Mouse (Mus musculus): ENCODE measurements around the gene Grhl1.
"Not testable (repeated sequence)": the region's sequence is repeated elsewhere in the genome, so short reads cannot be mapped to it uniquely, and the experiment has no call there.

Grhl1 gene

DNA sequence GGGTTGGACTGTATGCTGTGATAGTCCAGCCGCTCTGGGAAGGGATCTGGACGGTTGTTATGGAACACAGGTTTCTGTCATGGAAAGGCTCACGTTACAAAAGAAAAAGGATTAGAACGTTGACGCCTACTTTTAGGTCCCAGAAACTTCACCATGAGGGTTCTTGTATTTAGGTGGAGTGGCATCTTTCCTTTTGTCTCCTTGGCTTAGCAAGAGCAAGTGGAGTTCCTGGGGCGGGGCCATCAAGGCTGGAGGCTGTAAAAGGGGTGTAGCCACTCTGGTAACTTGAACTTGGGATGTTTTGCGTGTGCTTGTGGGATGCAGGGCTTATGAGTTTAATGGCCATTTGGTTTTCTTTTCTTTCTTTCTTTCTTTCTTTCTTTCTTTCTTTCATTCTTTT is 18.3 kb downstream of the Grhl1 start:
- in situ Hi-C loops (cut with MboI; ENCODE audit: low sequenced_read_pairs): no loop called here

DNA sequence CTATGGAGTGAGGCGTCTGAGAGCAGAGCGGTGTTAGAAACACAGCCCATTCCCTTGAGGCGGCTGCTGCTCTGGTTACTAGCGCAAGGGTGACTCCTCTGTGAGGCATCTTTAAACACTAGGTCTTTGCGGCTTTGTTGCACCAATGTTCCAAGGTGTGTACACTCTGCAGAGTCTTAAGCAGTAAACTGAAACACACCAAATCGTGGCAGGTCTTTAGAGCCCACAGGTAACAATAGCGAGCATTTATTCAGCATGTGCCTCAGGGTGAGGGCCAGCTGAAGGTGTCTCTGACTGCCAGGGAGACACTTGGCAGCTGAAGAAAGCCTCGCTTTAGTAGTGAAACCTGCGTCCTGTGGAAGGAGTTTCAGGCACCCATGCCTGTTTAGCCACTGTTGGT is 20.0 kb downstream of the Grhl1 start:
- in situ Hi-C loops (cut with MboI; ENCODE audit: low sequenced_read_pairs): no loop called here

DNA sequence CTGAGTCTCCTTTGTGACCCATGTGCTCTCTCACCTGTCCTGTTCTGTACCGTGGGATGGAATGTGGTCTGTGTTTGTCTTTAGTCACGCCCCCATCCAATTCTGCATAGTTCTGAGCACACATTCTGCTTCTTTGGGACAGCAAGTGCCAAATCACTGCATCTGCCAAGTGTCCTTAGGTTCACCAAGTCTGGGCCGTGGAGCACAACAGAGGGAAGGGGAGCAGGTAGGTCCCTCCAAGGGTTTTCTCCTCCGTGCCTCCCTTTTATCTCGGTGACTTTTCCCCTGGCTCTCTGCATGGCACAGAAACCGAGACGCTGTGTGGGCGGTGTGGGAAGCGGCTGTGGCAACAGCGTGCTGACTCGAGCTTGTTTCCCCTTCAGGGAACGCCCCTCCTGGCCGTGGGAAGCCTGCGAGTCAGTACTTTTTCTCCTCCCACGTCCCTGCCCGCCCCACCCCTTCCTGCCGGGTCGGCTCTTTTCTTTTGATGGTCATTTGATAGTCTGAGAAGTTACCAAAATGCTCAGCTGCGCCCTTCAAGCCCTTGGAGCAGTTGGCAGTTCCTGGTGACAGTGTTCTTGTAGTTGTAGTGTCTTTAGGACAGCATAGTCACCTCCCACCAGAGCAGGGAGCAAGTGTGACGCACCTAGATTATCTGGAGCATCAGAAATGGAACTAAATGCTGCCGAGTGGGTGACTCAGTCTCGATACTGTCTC is 21.0 kb downstream of the Grhl1 start:
- in situ Hi-C loops (cut with MboI; ENCODE audit: low sequenced_read_pairs): no loop called here

DNA sequence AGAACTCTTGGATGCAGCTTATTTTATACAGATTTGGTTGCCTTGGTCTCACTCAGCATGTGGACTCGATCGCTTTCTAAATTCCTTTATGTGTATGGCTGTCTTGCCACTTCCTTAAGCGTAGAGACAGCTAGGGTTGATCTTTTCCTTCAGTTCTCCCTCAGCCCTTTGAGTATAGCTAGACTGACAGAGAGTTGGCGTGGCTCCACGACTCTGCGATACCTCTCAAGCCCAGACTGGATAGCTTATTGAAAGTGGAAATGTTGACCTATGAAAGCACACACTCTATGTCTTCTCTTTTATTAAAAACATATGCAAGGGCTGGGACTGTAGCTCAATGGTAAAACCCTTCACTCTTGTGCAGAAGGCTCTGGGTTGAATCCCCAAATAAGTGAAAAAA is 25.3 kb downstream of the Grhl1 start:
- in situ Hi-C loops (cut with MboI; ENCODE audit: low sequenced_read_pairs): loop anchor here (5.0 kb wide), 1 partner anchor 120 kb away; no protein-coding TSS in a partner anchor

DNA sequence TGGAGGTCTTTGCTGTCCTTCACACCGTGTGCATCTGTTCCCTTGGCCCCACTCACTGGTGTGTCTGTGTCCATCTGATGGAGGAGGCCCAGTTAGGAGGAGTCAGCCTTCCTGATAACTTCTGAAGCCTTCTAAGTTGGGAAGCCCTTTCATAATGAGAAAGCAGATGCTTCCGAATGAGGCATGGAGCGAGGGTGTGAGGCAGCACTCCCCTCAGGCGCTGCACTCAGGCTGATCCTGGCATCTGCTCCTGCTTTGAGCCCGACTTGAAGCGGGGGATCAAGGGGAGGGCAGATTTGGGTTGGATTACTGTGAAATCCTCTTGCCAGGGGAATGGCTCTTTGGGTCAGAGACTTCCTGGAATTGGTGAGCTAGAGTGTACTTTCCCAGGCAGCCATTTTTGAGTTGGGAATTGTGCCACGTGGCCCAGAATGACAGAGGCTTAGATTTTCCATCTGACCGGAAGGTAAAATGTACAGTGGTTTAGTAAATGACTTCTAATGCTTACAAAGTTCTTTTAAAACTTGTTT is 27.3 kb downstream of the Grhl1 start:
- in situ Hi-C loops (cut with MboI; ENCODE audit: low sequenced_read_pairs): loop anchor here (5.0 kb wide), 1 partner anchor 122 kb away; no protein-coding TSS in a partner anchor

DNA sequence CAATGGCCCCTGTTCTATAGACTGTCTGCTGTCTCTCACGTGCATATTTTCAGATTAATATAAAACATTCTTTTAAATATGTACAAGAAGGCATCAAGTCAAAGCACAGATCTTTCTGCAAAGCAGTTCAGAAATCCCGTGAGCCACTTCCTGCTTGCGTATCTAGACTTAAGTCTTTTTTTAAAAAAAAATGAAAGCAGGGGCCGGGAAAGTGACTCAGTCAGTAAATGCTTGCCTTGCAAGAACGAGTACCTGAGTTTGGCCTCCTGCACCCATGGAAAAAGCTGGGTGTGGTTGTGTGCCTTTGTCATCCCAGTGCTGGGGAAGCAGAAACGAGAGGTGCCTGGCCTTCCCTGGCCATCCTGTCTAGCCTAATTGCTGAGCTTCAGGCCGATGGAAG is 28.0 kb downstream of the Grhl1 start:
- in situ Hi-C loops (cut with MboI; ENCODE audit: low sequenced_read_pairs): no loop called here

DNA sequence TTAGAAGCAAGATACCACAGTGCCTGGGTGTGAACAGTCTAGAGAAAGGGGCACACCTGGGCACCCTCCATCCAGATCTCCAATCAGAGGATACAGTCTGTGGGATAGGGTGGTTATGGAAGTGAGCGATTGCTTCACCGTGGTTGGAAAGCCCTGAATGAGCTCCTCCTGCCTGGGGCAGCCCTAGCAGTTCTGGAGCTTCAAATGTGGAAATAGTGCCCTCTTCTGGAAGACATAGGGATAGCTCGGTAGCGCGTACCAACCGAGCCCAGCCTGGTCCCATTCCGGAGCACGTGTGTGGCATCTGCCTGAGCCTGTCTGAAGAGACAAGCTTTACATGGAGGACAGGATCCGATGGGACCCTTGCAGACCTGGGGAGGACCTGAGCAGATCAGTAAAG is 28.7 kb downstream of the Grhl1 start:
- in situ Hi-C loops (cut with MboI; ENCODE audit: low sequenced_read_pairs): no loop called here

DNA sequence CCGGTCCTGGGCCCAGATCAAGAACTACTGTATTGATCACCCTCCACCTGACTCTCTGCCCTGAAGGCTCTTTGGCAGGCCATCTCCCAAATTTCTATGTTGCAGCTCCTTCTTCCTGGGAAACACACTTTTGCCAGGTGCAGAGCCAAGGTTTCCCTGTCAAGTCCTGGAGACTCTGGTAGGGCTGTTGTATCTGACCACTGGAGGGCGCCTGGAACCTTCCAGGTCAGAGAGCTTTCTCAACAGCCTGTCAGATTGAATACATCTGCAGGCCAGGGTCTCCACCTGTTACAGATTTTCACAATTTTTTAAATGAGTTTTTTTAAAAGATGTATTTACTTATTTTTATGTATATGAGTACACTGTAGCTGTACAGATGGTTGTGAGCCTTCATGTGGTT is 31.2 kb downstream of the Grhl1 start:
- in situ Hi-C loops (cut with MboI; ENCODE audit: low sequenced_read_pairs): no loop called here

DNA sequence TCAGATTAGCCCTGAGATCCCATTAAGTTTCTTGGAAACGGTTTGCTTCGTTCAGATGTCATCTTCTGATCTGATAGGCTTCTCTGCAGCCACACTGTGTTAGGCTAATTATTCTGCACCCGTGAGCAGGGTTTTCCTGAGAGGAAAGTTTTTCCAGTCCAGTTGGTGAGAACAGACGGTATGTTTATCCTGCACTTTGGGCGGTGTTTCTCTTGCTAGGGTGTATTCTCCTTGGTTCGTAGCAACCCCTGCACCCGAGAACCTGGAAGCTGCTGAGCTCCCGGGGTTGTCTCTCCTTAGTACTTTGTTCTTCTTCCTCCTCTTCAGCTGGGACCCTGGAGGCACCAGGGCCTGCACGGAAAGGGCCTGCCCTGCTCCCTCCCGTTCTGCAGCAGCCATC is 34.1 kb downstream of the Grhl1 start:
- in situ Hi-C loops (cut with MboI; ENCODE audit: low sequenced_read_pairs): no loop called here

DNA sequence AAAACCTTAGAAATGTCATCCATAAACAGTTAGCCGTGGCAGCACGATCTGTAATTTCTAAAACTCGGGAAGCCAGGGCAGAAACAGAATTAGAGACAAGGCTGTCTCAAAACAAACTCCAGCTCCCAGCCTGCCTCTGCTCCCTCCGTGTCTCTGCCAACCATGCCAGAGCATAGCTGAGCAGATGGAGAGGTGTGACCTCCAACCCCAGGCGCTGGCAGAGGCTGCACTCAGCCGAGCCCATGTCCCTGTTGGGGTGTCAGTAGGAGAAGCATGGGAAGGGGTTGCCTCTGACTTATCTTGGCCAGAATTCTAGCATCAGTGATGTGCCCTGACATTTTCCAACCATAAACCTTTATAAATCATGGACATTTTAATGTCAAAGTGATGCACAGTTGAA is 40.5 kb downstream of the Grhl1 start:
- in situ Hi-C loops (cut with MboI; ENCODE audit: low sequenced_read_pairs): loop anchor here (5.0 kb wide), 1 partner anchor 75 kb away; no protein-coding TSS in a partner anchor

DNA sequence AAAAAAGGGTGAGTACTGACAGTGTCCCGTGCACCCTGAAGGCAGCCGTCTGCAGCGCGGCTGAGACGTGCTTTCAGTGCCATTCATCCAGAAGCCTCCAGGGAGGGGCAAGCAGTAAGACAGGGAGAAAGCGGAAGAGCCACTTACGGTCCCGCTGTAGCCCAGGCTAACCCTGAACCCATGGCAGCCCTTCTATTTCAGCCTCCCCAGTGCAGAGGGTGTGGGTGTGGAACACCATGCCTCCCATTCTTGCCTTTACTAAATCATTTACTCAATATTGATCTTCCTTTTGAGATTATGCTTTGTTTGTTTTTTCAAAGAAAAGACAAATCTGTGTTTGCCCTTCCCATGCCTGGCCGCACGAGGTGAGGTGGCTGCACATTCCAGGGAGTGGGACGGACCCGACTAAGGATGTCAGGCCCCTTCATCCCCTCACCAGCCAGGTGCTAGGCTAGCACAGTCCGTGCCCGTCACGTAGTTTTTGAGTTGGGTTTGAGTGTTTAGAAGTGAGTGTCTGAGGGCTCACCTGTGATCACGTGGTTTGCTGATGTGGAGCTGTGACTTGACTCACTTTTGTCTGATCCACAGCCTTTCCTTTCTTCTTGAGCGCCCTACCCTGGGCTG is 42.5 kb downstream of the Grhl1 start:
- in situ Hi-C loops (cut with MboI; ENCODE audit: low sequenced_read_pairs): loop anchor here (5.0 kb wide), 1 partner anchor 73 kb away; no protein-coding TSS in a partner anchor

DNA sequence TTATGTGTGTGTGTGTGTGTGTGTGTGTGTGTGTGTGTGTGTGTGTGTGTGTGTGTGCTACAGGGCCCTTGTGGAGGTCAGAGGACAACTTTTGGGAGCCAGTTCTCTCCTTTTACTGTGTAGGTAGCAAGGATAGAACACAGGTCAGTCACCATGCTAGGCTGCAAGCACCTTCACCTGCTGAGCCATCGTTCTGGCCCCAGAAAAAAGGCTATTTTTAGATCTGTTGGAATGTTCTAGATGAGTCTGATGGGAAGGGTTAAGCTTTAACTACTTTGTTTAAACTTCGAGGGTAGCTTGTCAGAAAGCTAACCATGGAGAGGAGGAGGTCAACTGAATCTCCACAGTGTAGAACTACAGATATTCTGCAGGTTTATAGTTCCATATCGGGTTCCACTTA is 43.1 kb downstream of the Grhl1 start:
- in situ Hi-C loops (cut with MboI; ENCODE audit: low sequenced_read_pairs): no loop called here

DNA sequence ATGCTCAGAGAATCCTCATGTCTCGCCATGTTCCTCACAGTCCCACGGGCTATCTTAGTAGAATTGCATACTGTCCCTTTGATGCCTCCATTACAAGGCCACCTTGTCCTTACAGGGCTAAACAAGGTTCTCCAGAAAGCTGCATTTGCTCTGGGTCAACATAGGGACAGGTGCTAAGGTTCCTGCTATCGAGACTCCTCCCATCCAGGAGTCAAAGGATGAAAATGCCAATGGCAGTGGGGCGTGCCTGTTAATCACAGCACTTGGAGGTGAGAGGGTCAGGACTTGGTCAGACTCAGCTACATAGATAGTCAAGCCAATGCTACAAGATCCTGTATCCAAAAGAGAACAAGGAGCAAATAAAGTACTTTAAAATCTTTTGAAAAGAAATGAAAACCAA is 47.4 kb downstream of the Grhl1 start:
- in situ Hi-C loops (cut with MboI; ENCODE audit: low sequenced_read_pairs): no loop called here

DNA sequence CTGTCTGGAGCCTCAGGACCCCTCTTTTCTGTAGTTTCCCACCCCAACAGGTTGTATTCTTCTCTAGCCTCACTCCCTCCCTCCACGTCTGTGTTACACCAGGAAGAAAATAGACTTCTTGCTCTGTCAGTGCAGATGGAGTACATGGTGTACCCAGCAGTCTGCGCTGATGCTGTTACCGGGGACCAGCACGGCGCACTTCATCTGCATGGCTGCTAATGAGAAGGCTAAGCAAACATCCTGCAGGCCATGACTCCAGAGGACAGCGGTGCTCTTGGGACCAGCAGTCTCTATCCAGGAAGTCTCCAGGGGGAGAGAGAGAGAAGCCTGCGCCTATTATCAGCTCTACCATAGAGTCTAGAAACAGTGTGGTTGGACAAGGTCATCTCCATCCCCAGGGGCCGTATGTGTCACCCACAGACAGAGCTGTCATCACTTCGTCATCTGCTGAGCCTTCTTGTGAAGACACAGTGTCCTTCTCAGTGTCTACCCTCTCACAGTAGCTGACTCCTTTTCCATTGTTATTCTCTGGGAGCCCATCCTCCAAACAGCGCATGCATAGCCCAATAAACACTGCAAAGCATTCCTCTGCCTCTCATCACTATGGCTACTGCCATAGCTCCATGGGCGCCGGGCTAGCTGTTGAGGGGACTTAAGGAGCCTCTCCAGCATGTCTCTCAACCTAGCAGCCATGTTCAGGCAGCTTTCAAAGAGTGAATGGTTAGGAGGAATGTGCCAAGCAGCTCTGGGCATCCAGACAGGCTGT is 51.6 kb downstream of the Grhl1 start:
- in situ Hi-C loops (cut with MboI; ENCODE audit: low sequenced_read_pairs): no loop called here

DNA sequence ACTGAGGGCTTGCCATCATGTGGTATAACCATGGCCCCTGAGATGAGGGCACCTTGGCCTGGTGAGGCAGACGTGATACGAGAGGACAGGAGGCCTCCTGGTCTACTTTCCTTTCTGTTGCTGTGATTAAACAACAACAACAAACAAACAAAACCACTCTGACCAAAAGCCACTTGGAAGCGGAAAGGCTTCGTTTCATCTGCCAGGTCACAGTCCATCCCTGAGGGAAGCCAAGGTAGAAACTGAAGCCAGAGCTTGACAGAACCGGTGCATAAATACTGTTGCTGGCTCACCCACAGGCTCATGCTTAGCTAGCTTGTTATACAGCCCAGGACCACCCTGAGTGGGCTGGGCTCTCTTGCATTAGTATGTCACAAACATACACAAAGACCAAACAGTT is 54.3 kb downstream of the Grhl1 start:
- in situ Hi-C loops (cut with MboI; ENCODE audit: low sequenced_read_pairs): no loop called here

DNA sequence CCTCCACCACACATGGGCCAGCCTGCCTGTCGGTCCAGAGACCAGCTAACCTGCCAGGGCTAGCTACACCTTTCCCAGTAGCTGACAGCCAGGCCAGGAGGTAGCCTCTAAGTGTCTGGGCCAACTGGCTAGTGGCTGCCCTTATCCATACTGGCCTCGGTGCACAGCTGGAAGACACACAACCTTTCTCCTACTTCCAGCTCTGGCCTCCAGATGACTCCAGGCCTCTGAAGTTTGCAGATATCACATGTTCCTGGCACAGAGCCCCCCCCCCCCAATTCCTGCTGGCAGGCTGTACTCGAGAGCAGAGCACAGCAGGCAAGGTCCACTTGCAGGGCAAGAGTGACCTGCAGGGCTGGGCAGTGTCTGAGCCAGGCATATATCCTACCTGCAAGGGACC is 55.1 kb downstream of the Grhl1 start:
- in situ Hi-C loops (cut with MboI; ENCODE audit: low sequenced_read_pairs): no loop called here

DNA sequence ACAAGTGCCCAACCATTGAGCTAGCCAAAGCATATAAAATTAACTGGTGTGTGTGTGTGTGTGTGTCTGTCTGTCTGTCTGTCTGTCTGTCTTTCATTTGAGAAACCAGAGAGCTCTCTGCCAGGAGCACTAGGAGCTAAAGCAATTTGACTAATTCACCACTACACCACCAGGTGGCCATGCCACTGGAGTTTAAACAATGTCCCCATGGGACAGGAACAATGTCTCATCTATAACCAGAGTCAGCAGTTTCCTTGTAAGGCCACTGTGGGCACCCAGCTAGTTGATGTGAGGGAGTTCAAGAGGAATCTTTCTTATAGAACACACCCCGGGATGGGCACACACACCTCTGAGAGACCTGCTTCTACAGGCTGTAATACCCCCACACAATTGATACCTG is 58.1 kb downstream of the Grhl1 start:
- in situ Hi-C loops (cut with MboI; ENCODE audit: low sequenced_read_pairs): no loop called here

DNA sequence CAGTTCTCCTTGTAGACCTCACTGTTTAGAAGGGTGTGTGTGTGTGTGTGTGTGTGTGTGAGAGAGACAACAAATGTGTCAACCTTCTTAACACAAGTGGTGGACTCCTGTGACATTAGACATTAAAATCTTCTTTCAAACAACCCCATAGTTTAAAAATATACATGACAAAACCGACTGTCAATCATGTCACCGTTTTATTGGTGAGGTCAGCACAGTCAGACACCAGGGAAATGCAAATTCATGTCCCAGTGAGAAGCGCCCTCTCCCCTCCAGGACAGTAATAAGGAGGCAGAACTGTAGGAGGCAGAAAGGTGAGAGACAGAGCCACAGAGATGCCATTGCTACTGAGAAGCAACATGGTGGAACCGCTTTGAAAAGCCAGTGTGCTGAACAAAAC is 60.3 kb downstream of the Grhl1 start:
- in situ Hi-C loops (cut with MboI; ENCODE audit: low sequenced_read_pairs): no loop called here

DNA sequence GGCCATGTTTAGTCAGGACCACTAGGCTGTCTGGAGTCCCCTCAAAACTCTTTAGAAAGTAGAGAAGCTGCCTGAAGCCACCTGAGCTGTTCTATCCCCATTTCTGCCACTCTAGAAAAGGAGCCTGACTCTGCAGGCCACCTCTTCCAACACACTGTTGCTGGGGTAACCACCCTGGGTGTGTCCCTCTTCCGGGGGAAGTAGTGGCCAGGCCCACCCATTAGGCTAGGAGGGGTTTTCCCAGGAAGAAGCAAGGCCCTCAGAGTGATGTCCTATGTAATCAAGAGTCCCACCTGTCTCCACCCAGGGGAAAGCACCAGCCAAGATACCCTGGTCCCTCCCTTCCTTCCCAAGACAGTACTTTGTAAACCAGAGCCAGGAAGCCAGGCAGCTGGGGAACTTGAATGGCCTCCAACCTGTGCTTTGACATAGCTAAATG is 61.7 kb downstream of the Grhl1 start:
- in situ Hi-C loops (cut with MboI; ENCODE audit: low sequenced_read_pairs): no loop called here

DNA sequence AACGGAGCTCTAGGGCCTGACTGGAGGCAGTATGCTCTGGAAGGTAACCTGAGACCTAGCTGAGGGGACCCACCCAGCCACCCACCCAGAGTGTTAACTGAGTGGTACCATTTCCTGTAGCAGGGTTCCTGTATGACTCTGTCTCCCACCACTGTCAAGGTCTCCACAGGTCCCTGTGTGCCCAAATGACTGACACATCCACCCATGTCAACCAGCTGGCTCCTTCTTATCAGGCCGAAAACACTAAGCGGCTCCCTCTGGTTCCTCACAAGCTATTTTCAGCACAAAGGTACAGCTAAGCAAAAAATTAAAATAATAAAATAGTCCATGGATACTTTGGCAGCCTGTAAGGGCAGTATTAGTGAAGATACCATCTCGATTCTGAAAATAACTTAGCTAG is 62.1 kb downstream of the Grhl1 start:
- in situ Hi-C loops (cut with MboI; ENCODE audit: low sequenced_read_pairs): no loop called here

DNA sequence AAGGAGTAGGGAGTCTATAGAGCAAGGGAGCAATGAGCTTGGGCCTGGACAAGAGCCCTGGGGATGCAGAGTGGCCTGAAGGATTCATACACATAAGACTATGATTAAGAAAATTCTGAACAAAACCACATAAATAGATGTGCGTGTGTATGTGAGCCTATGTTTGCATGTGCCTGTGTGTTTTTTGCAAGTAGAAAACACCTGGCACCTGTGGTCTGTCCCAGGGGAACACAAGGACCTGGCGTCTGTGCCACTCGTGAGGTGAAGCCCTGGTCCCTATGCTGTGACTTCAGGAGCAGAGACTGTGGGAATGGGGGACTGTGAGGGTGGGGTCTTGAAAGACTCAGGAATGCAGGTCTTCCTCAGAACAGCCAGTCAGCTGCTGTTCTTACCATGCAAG is 62.6 kb downstream of the Grhl1 start:
- in situ Hi-C loops (cut with MboI; ENCODE audit: low sequenced_read_pairs): no loop called here

DNA sequence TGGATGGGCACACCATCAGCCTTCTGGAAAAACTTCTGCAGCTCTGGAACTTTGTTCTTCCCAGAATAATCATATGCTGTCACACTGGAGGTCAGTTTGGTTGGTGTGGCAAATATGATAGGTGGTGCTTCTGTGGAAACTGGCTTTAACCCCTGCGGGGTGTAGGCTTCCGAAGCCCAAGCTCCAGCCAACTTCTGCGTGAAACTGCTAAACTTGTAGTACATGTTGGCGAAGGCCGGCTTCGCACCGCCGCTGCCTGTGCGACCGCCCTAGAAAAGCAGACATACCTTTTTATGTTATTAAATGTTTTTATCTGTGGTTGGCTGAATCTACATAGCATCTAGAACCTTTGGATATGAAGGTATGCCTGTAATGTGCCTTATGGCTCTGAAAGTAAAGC is 66.7 kb downstream of the Grhl1 start:
- in situ Hi-C loops (cut with MboI; ENCODE audit: low sequenced_read_pairs): not testable (repeated sequence)

All from CH12F3 (cell line).